Mouse (Mus musculus) T-helper 17 cell (primary cell): ENCODE results near the gene Gm10153.

Source experiments
- in situ Hi-C, 2 experiments: fragments of 300-600 bp; cut with MboI, MseI; formaldehyde crosslinking; loops; 1 replicate in 1 of 2; 2 replicates in 1 of 2; pipeline ENCODE4 v1.15.1; 2025; ENCODE audit warnings: high pct_unique_total_duplicates in 2 of 2

Gene Gm10153

DNA sequence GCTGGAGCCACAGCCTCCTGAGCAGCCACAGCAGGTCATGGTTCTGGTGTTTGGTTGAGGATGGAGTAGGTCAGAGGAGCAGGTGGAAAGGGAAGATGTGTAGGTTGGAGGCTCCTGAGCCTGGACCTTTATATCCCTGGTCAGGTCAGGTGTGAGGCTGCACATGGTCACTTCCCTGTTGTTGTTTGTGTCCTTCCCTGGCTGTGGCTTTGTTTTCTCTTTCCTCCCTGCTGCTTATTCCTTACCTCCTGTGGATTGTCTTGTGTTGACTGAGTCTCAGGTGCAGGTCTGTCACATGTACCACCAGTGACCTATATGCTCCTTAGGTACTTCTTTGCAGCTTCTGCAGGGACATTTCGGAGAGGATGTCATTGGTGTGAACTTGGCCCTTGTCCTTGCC, 45.7 kb downstream of the Gm10153 start, which contains the start of gene Gm45337:
Gene Gm45337, minus strand, starts transcription at position 101 of the 400 bp plus-strand sequence.
- in situ Hi-C loops: loop anchor here in 1 of 2 experiments (10.0 kb wide), 1 partner anchor 400 kb away; no protein-coding TSS in a partner anchor

DNA sequence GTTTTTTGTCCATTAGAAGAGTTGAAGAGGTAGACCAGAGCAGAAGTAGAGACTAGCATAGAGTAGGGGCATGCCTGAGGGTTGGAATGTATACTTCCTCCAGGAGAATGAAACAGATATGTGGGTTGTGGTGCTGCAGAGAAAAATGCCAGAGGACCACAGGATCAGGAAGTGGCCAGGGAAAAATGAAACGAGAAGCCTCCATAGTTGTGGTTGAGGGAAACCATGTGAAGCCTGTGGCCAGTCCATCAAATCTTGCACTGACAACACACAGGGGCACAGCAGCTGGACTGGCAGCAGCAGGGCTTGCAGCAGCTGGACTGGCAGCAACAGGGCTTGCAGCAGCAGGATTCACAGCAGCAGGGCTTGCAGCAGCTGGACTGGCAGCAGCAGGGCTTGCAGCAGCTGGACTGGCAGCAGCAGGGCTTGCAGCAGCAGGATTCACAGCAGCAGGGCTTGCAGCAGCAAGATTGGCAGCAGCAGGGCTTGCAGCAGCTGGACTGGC, 46.6 kb downstream of the Gm10153 start:
- in situ Hi-C loops: loop anchor here in 1 of 2 experiments (10.0 kb wide), 1 partner anchor 399 kb away; no protein-coding TSS in a partner anchor

DNA sequence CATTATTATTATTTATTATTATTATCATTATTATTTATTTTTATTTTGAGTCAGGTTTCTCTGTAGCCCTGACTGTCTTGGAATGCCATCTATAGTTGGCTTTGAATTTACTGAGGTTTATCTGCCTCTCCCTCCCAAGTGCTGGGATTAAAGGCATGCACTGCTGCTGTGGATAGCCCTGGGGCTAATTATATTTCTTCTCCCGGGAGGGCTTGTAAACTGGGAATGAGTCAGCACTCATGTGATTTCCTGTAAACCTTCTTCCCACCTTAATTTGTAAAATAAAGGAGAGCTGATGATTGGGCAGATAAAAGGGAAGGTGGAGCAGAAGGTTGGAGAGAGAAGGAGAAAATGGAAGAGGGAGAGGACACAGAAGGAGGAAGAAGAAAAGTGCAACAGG, 49.5 kb downstream of the Gm10153 start:
- in situ Hi-C loops: loop anchor here in 1 of 2 experiments (10.0 kb wide), 1 partner anchor 396 kb away; no protein-coding TSS in a partner anchor
